Comparison of ENCODE assay signal across 9 mouse cellular contexts in the genomic region with DNA sequence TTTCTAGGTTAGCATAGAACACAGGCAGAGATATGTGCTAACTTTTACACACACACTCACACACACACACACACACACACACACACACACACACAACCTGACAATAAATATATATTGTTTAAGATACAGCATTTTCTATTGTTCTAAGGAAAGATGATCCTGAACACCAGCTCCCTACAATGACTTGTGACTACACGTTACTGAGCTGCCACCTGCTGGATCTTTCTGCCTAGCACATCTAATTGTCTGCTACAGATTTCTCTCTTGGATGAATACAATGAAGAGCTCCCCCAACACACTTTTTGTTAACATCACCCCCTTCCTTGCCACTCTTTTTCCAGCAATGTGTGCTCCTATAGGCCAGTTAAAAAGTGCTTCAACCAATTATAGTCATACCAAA. TPM values are rescaled to one million over a fixed set of nuclear protein-coding genes. Genes with fewer than 3 reads are reported as not detected.
DNase-seq lines count a peak whose midpoint lies in the region; ATAC-seq and TF ChIP-seq lines count a peak whose summit lies in the region.
"Had no signal": no experiment of that assay in that cellular context is flagged by ENCODE, and none has a peak within 500 bp of the region (broad histone marks: within the 10 kb centered on the region; RNA-seq: fewer than 3 reads in every experiment).

No protein-coding gene starts in this region.

- H3K9ac ChIP-seq in heart, adult 2 months (ENCODE audit: low read depth, low read length): no peak overlapping the region
- H3K9ac ChIP-seq in MEL (ENCODE audit: control insufficient read depth, low read depth, low read length, poor library complexity, severe bottlenecking): no peak overlapping the region
- no peak overlapping the region for H3K9ac ChIP-seq in midbrain, embryonic 11.5 days (ENCODE audit: low read length)
- no peak overlapping the region for H3K9ac ChIP-seq in stomach, postnatal 0 days (ENCODE audit: low read length)

- H3K4me3 ChIP-seq in heart, adult 2 months: no peak overlapping the region
- no peak overlapping the region for H3K4me3 ChIP-seq in MEL (ENCODE audit: control insufficient read depth in 1 of 2, insufficient read depth in 1 of 2, low read depth in 2 of 2, low read length in 2 of 2)
- no peak overlapping the region for H3K4me3 ChIP-seq in midbrain, embryonic 11.5 days (ENCODE audit: low read depth, low read length)
- H3K4me3 ChIP-seq in stomach, postnatal 0 days (ENCODE audit: low read depth, low read length): no peak overlapping the region

- TF ChIP-seq POLR2A in heart, adult 2 months (IDR thresholded peaks at IDR 0.05; ENCODE audit: insufficient read depth, low read depth, low read length): no peak
- no peak for TF ChIP-seq POLR2A in MEL (IDR thresholded peaks at IDR 0.05; ENCODE audit: control insufficient read depth in 1 of 2, insufficient read depth in 1 of 2, low read depth in 1 of 2, low read length in 2 of 2, poor library complexity in 1 of 2)

- TF ChIP-seq EP300 in heart, adult 2 months (IDR thresholded peaks at IDR 0.05; ENCODE audit: insufficient read depth, low read depth, low read length): no peak
- no peak for TF ChIP-seq EP300 in MEL (IDR thresholded peaks at IDR 0.05; ENCODE audit: low read depth in 1 of 2, low read length in 2 of 2)
- no peak for TF ChIP-seq EP300 in stomach, postnatal 0 days (optimal IDR thresholded peaks at IDR 0.05)

- no peaks in the 10 kb centered on the region; the same call in 1 of the 2 replicates for H3K4me1 ChIP-seq in heart, adult 2 months (ENCODE audit: control insufficient read depth, insufficient read depth, low read length)
- peaks cover 2 to 8% of the 10 kb centered on the region in 2 experiments; a peak in 3 of 4 replicates for H3K4me1 ChIP-seq in MEL (ENCODE audit: control insufficient read depth in 1 of 2, insufficient read depth in 2 of 2, low read length in 2 of 2)
- no peaks in the 10 kb centered on the region for H3K4me1 ChIP-seq in midbrain, embryonic 11.5 days (ENCODE audit: control insufficient read depth, insufficient read depth, low read length)
- H3K4me1 ChIP-seq in stomach, postnatal 0 days (replicated peaks; ENCODE audit: control insufficient read depth, insufficient read depth): no peaks in the 10 kb centered on the region

- peak; percentile 64 for TF ChIP-seq CTCF in heart, adult 2 months (IDR thresholded peaks at IDR 0.05)
- TF ChIP-seq CTCF in MEL (IDR thresholded peaks at IDR 0.05 in 2 of 3, conservative IDR thresholded peaks at IDR 0.05 in 1 of 3; ENCODE audit: control insufficient read depth in 1 of 3, insufficient read depth in 1 of 3, low read depth in 2 of 3, low read length in 3 of 3, poor library complexity in 1 of 3, severe bottlenecking in 1 of 3): peak; percentile 44 to 82 (median 66)
- TF ChIP-seq CTCF in stomach, postnatal 0 days (IDR thresholded peaks at IDR 0.05; ENCODE audit: low read depth): peak; percentile 84

- no peak overlapping the region for H3K27ac ChIP-seq in heart, adult 2 months
- no peak overlapping the region for H3K27ac ChIP-seq in MEL (ENCODE audit: control insufficient read depth, low read depth, low read length)
- H3K27ac ChIP-seq in midbrain, embryonic 11.5 days (ENCODE audit: low read depth, low read length): no peak overlapping the region
- no peak overlapping the region for H3K27ac ChIP-seq in stomach, postnatal 0 days (replicated peaks)

- no peaks in the 10 kb centered on the region for H3K79me2 ChIP-seq in heart, adult 2 months (replicated peaks; ENCODE audit: control insufficient read depth, insufficient read depth, low read length)
- H3K79me2 ChIP-seq in MEL (ENCODE audit: control insufficient read depth, insufficient read depth, low read length, poor library complexity): no peaks in the 10 kb centered on the region

- intact Hi-C loops in heart, adult 2 months (cut with DNase I): no loop called here

- H3K36me3 ChIP-seq in heart, adult 2 months (ENCODE audit: control insufficient read depth, insufficient read depth, low read length): no peaks in the 10 kb centered on the region
- H3K36me3 ChIP-seq in MEL (ENCODE audit: control insufficient read depth in 1 of 2, insufficient read depth in 2 of 2, low read length in 2 of 2): peaks cover 0 to 4% of the 10 kb centered on the region in 2 experiments; a peak in 2 of 4 replicates
- H3K36me3 ChIP-seq in midbrain, embryonic 11.5 days (ENCODE audit: control insufficient read depth, insufficient read depth, low read length): no peaks in the 10 kb centered on the region
- H3K36me3 ChIP-seq in stomach, postnatal 0 days (ENCODE audit: control insufficient read depth, insufficient read depth, low read length): no peaks in the 10 kb centered on the region
- H3K36me3 ChIP-seq: G1E had no signal

- DNase-seq in heart, adult 2 months: peak; percentile 5 to 28
- no peak for DNase-seq in heart, adult 11 months
- peak; percentile 71 for DNase-seq in MEL (ENCODE audit: low read depth, low spot score)
- DNase-seq in cerebellum, postnatal 14 days: peak; percentile 79 to 85
- DNase-seq in frontal cortex, postnatal 36 days (ENCODE audit: low spot score in 2 of 2): peak; percentile 56 to 84
- peak; percentile 74 to 77 for DNase-seq in layer of hippocampus, postnatal 10 days (ENCODE audit: low spot score in 2 of 2)
- DNase-seq in midbrain, embryonic 11.5 days (ENCODE audit: low spot score, missing footprints): peak; percentile 87
- DNase-seq in stomach, postnatal 0 days (ENCODE audit: low spot score): peak; percentile 48

- peak; percentile 89 for TF ChIP-seq RAD21 in MEL (IDR thresholded peaks at IDR 0.05; ENCODE audit: low read depth, low read length)

- ATAC-seq in midbrain, embryonic 11.5 days (ENCODE audit: low FRiP score): peak; percentile 79
- ATAC-seq in stomach, postnatal 0 days (ENCODE audit: low FRiP score, low TSS enrichment): no peak

- H3K4me2 ChIP-seq in midbrain, embryonic 11.5 days: no peak overlapping the region
- H3K4me2 ChIP-seq in stomach, postnatal 0 days (replicated peaks; ENCODE audit: low read depth): no peak overlapping the region

- no peaks in the 10 kb centered on the region for H3K9me3 ChIP-seq in MEL (replicated peaks; ENCODE audit: insufficient read depth, low read length)
- no peaks in the 10 kb centered on the region for H3K9me3 ChIP-seq in midbrain, embryonic 11.5 days (ENCODE audit: control insufficient read depth, low read length)
- no peaks in the 10 kb centered on the region for H3K9me3 ChIP-seq in stomach, postnatal 0 days (ENCODE audit: control insufficient read depth, low read length)
- H3K9me3 ChIP-seq: G1E had no signal

- H3K27me3 ChIP-seq in heart, adult 2 months (ENCODE audit: control insufficient read depth, insufficient read depth, low read length): peaks cover 2% of the 10 kb centered on the region; the same call in 1 of the 2 replicates
- no peaks in the 10 kb centered on the region; a peak in 3 of 4 replicates for H3K27me3 ChIP-seq in MEL (ENCODE audit: control insufficient read depth in 1 of 2, insufficient read depth in 2 of 2, low read length in 2 of 2)
- no peaks in the 10 kb centered on the region for H3K27me3 ChIP-seq in midbrain, embryonic 11.5 days (ENCODE audit: control insufficient read depth, insufficient read depth, low read length)
- H3K27me3 ChIP-seq in stomach, postnatal 0 days (ENCODE audit: control insufficient read depth, insufficient read depth, low read length): no peaks in the 10 kb centered on the region

- WGBS in heart, adult 2 months: 3% methylated on average over 1 of the region's 1 CpGs
- WGBS in midbrain, embryonic 11.5 days: 0% methylated on average over 1 of the region's 1 CpGs
- 0% methylated on average over 1 of the region's 1 CpGs for WGBS in stomach, postnatal 0 days

TF ChIP-seq in MEL, 35 proteins besides CTCF, POLR2A, EP300 and RAD21 (continues in another document):
- peak; percentile 79 for TF ChIP-seq ZC3H11A (IDR thresholded peaks at IDR 0.05; ENCODE audit: low read depth, low read length)
- no peak for TF ChIP-seq POLR2AphosphoS2 (IDR thresholded peaks at IDR 0.05; ENCODE audit: low read length)
- TF ChIP-seq NELFE (IDR thresholded peaks at IDR 0.05; ENCODE audit: low read depth, low read length): no peak
- TF ChIP-seq MXI1 (IDR thresholded peaks at IDR 0.05; ENCODE audit: low read depth, low read length): no peak
- no peak for TF ChIP-seq MAZ (IDR thresholded peaks at IDR 0.05; ENCODE audit: low read depth, low read length)
- no peak for TF ChIP-seq E2F4 (IDR thresholded peaks at IDR 0.05; ENCODE audit: borderline replicate concordance, low read depth, low read length)
- no peak for TF ChIP-seq MYC (IDR thresholded peaks at IDR 0.05; ENCODE audit: low read depth, low read length)
- TF ChIP-seq USF2 (IDR thresholded peaks at IDR 0.05; ENCODE audit: borderline replicate concordance in 1 of 2, insufficient read depth in 1 of 2, low read depth in 1 of 2, low read length in 2 of 2): no peak
- TF ChIP-seq POLR2AphosphoS5 (IDR thresholded peaks at IDR 0.05; ENCODE audit: borderline replicate concordance, low read depth, low read length): no peak
- TF ChIP-seq MEF2A (IDR thresholded peaks at IDR 0.05; ENCODE audit: extremely low read depth, insufficient replicate concordance, low read depth, low read length, poor library complexity, severe bottlenecking): no peak
- TF ChIP-seq JUND (IDR thresholded peaks at IDR 0.05; ENCODE audit: low read depth, low read length): no peak
- no peak for TF ChIP-seq USF1 (IDR thresholded peaks at IDR 0.05; ENCODE audit: low read depth, low read length)
- TF ChIP-seq HCFC1 (IDR thresholded peaks at IDR 0.05; ENCODE audit: low read depth, low read length): no peak
- TF ChIP-seq SIN3A (IDR thresholded peaks at IDR 0.05; ENCODE audit: low read length): no peak

RNA-seq across cellular contexts. Expression of a gene that starts 13.5 kb away (rescaled TPM):
- 10 to 100 TPM; 36.3 to 37.2 TPM for total RNA-seq in heart, adult 2 months (2021)
- polyA plus RNA-seq in heart, adult 2 months (2012; rRNA removed): 6.7 and 14.5 TPM in 2 replicates
- 96.6 and 98.4 TPM in 2 replicates for total RNA-seq in MEL (2012; rRNA removed)
- polyA plus RNA-seq in MEL (2012; ENCODE audit: insufficient read depth in 1 of 2, insufficient read length in 2 of 2, low read depth in 1 of 2, low replicate concordance in 2 of 2, missing spikeins in 1 of 2): 100 to 1,000 TPM in 1 of 2 experiments, 10 to 100 TPM in 1; 88.0 to 200 TPM
- total RNA-seq in layer of hippocampus, postnatal 10 days (2021): 100 to 1,000 TPM; 134 to 138 TPM
- polyA plus RNA-seq in midbrain, embryonic 11.5 days (2014; fragmentation: Nextera tagmentation; extraction: Ambion mirVana): 170 and 182 TPM in 2 replicates
- polyA plus RNA-seq in stomach, postnatal 0 days (2015; fragmentation: Nextera tagmentation; extraction: Ambion mirVana): 37.6 and 42.1 TPM in 2 replicates

RNA-seq across cellular contexts. Expression of a gene that starts 46.3 kb away (rescaled TPM):
- total RNA-seq in heart, adult 2 months (2021): under 1 TPM; 0.18 to 0.48 TPM
- 1.1 and 1.9 TPM in 2 replicates for polyA plus RNA-seq in heart, adult 2 months (2012; rRNA removed)
- 5.2 and 6.8 TPM in 2 replicates for total RNA-seq in MEL (2012; rRNA removed)
- 1 to 10 TPM in 1 of 2 experiments, not detected in 1; 7.0 TPM for polyA plus RNA-seq in MEL (2012; ENCODE audit: insufficient read depth in 1 of 2, insufficient read length in 2 of 2, low read depth in 1 of 2, low replicate concordance in 2 of 2, missing spikeins in 1 of 2)
- total RNA-seq in layer of hippocampus, postnatal 10 days (2021): 1 to 10 TPM; 6.0 to 6.5 TPM
- 0.85 and 1.6 TPM in 2 replicates for polyA plus RNA-seq in midbrain, embryonic 11.5 days (2014; fragmentation: Nextera tagmentation; extraction: Ambion mirVana)
- polyA plus RNA-seq in stomach, postnatal 0 days (2015; fragmentation: Nextera tagmentation; extraction: Ambion mirVana): 17.4 and 17.8 TPM in 2 replicates
